Comparison of ENCODE assay signal across 8 mouse cellular contexts in the genomic region with DNA sequence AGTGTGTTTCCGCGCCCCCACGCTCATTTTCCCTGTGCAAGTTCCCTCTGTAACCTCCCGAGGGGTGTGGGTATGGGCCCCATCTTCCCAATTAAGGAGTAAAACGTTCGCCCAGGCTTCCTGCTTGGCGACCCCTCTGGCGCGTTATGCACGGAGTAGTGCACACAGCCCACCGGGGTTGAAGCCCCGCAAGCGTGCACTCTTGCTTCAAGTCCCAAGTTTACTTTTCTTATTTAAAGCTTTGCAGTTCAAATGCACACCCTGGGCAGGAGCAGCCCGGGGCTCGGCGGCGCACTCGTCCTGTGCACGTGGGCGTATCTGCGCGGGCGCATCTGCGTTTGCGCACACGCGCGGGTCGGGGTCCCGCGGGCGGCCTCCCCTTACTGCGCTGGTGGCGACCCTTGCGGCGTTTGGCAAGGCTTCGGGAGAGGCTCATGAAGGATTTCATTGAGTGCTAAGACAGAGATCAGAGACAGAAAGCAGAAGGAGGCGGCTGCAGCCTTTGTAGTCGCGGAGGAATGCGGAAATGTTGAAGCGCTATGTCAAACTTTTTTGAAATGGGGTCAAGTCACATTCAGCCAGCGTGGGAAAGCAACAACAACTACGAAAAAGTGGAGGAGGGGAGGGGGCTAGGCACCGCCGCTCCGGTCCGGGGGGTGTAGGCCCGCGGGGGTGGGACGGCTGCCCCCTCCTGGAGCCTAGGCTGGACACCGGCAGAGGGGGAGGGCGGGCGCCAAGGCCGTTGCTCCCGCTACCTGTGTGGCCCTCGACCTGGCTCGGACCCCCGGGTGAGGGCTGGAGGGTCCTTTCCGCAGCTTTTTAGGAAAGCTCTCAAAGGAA. TPM values are rescaled to one million over a fixed set of nuclear protein-coding genes. Genes with fewer than 3 reads are reported as not detected.
DNase-seq lines count a peak whose midpoint lies in the region; ATAC-seq and TF ChIP-seq lines count a peak whose summit lies in the region.

No protein-coding gene starts in this region.

- WGBS in forebrain, postnatal 0 days: under 1% methylated on average over 60 of the region's 60 CpGs
- under 1% methylated on average over 60 of the region's 60 CpGs for WGBS in hindbrain, embryonic 13.5 days

- H3K4me2 ChIP-seq in forebrain, postnatal 0 days (ENCODE audit: low read depth): peak overlapping the region; percentile 98
- H3K4me2 ChIP-seq in hindbrain, embryonic 13.5 days: peak overlapping the region; percentile 90

- H3K4me1 ChIP-seq in E14TG2a.4 (replicated peaks; ENCODE audit: low read depth, low read length): peaks cover 18% of the 10 kb centered on the region
- H3K4me1 ChIP-seq in forebrain, postnatal 0 days (ENCODE audit: insufficient read depth): no peaks in the 10 kb centered on the region
- peaks cover 32% of the 10 kb centered on the region for H3K4me1 ChIP-seq in hindbrain, embryonic 13.5 days (replicated peaks)

- H3K9ac ChIP-seq in forebrain, postnatal 0 days: 0 out of 2 replicates have a peak overlapping the region, but pooled peaks have one; percentile 31
- peak overlapping the region; percentile 71 for H3K9ac ChIP-seq in hindbrain, embryonic 13.5 days

- DNase-seq in adrenal gland, postnatal 4 days (ENCODE audit: low spot score in 2 of 2): peak; percentile 27 to 28
- DNase-seq in forebrain, postnatal 0 days: peak; percentile 47
- DNase-seq in left cerebral cortex, postnatal 36 days (ENCODE audit: low spot score in 2 of 2): peak; percentile 27 to 32
- peak; percentile 68 for DNase-seq in mesoderm, embryonic 11.5 days (ENCODE audit: low read depth, low spot score)
- DNase-seq in right cerebral cortex, postnatal 4 days: peak; percentile 29
- peak; percentile 77 for DNase-seq in yolk sac, embryonic 10.5 days (ENCODE audit: low spot score)

- H3K27ac ChIP-seq in forebrain, postnatal 0 days (ENCODE audit: low read depth, low read length): peak overlapping the region; percentile 4
- H3K27ac ChIP-seq in hindbrain, embryonic 13.5 days: peak overlapping the region; percentile 70

- ATAC-seq in forebrain, postnatal 0 days: peak; percentile 30
- ATAC-seq in hindbrain, embryonic 13.5 days (ENCODE audit: low FRiP score): peak; percentile 46

- intact Hi-C loops in left cerebral cortex, postnatal 36 days (cut with DNase I): loop anchor here (2.0 to 5.0 kb wide), 2 partner anchors 40 to 173 kb away; no protein-coding TSS in a partner anchor

- TF ChIP-seq CTCF in E14TG2a.4 (conservative IDR thresholded peaks at IDR 0.05; ENCODE audit: low read length): no peak
- TF ChIP-seq CTCF in forebrain, postnatal 0 days (IDR thresholded peaks at IDR 0.05; ENCODE audit: low read depth): no peak

- no peaks in the 10 kb centered on the region for H3K9me3 ChIP-seq in E14TG2a.4 (ENCODE audit: low read length)
- H3K9me3 ChIP-seq in forebrain, postnatal 0 days (ENCODE audit: low read length): no peaks in the 10 kb centered on the region
- H3K9me3 ChIP-seq in hindbrain, embryonic 13.5 days: no peaks in the 10 kb centered on the region

- peaks cover 4% of the 10 kb centered on the region for H3K27me3 ChIP-seq in E14TG2a.4 (ENCODE audit: insufficient read depth, low read length)
- H3K27me3 ChIP-seq in forebrain, postnatal 0 days (ENCODE audit: insufficient read depth, low read length): no peaks in the 10 kb centered on the region
- H3K27me3 ChIP-seq in hindbrain, embryonic 13.5 days: peaks cover 40% of the 10 kb centered on the region

- H3K36me3 ChIP-seq in E14TG2a.4 (ENCODE audit: insufficient read depth, low read length): peaks cover 12% of the 10 kb centered on the region
- H3K36me3 ChIP-seq in forebrain, postnatal 0 days (ENCODE audit: insufficient read depth): no peaks in the 10 kb centered on the region
- no peaks in the 10 kb centered on the region for H3K36me3 ChIP-seq in hindbrain, embryonic 13.5 days

- H3K4me3 ChIP-seq in E14TG2a.4 (replicated peaks; ENCODE audit: low read length): peak overlapping the region; percentile 89
- peak overlapping the region; percentile 53 for H3K4me3 ChIP-seq in forebrain, postnatal 0 days (ENCODE audit: low read depth, low read length)
- peak overlapping the region; percentile 56 for H3K4me3 ChIP-seq in hindbrain, embryonic 13.5 days

RNA-seq across cellular contexts. Expression of gene Cdk6, which starts 0.9 kb away (rescaled TPM):
- 10 to 100 TPM; 39.0 to 43.4 TPM for total RNA-seq in adrenal gland, postnatal 4 days (2021)
- 14.3 and 19.8 TPM in 2 replicates for total RNA-seq in forebrain, postnatal 0 days (2014; rRNA removed)
- polyA plus RNA-seq in forebrain, postnatal 0 days (2015; fragmentation: Nextera tagmentation; extraction: Ambion mirVana): 4.4 and 9.4 TPM in 2 replicates
- 11.8 and 12.3 TPM in 2 replicates for polyA plus RNA-seq in hindbrain, embryonic 13.5 days (2015; fragmentation: Nextera tagmentation; extraction: Ambion mirVana)
- 1 to 10 TPM; 2.1 to 4.0 TPM for total RNA-seq in left cerebral cortex, postnatal 36 days (2021)

Comparison
In these comparisons a context has a peak if more than half of its experiments do, and no peak if none do; other contexts are left out.
1. Peak in every context shown above with its lines: DNase-seq, ATAC-seq, H3K4me3 ChIP-seq and H3K27ac ChIP-seq.